Mouse (Mus musculus): ENCODE measurements around the gene E2f1. TPM values are rescaled to one million over a fixed set of nuclear protein-coding genes. Genes with fewer than 3 reads are reported as not detected.

Gene E2f1
- polyA plus RNA-seq, 1 experiment, result 10.9 TPM

DNA sequence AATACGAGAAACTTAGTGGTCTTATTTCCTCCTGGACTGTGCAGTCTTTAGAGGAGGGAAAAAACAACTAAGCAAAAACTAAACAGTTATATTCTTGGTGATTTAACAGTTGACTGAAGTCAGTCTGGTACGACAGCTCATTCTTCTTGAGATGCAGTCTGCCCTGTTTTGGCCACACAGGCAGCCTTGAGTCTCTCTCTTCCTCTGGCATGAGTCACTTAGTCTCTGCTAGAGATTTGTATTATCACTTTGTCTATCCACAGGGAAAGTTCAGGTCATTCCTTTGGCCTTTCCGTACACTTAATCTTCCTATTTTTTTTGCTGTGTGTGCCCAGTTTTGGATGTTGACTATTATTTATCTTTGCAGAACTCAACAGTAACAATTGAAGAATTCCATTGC lies 59.6 kb downstream of the E2f1 start:
- no peak for DNase-seq (ENCODE audit: extremely low spot score in 1 of 2, low spot score in 1 of 2)

Other genes starting within 250 kb of the E2f1 start
- gene Cdk5rap1, start 196.9 kb downstream of the E2f1 start, polyA plus RNA-seq (2012; rRNA removed), result 13.6 and 19.0 TPM in 2 replicates
- 37.3 and 37.8 TPM in 2 replicates for gene Snta1, start 161.8 kb downstream of the E2f1 start, polyA plus RNA-seq (2012; rRNA removed)
- gene Cbfa2t2, start 133.4 kb downstream of the E2f1 start, polyA plus RNA-seq (2012; rRNA removed), result 26.5 and 31.7 TPM in 2 replicates
- gene 1700003F12Rik, start 22.8 kb downstream of the E2f1 start, polyA plus RNA-seq (2012; rRNA removed), result 0.76 and 0.84 TPM in 2 replicates
- 0.08 TPM in 1 of 2 replicates, not detected in the other for gene Actl10, start 18.1 kb downstream of the E2f1 start, polyA plus RNA-seq (2012; rRNA removed)
- 122 and 145 TPM in 2 replicates for gene Necab3, start 11.0 kb downstream of the E2f1 start, polyA plus RNA-seq (2012; rRNA removed)
- 18.6 and 20.7 TPM in 2 replicates for gene Pxmp4, start 33.8 kb upstream of the E2f1 start, polyA plus RNA-seq (2012; rRNA removed)
- 10.0 and 10.5 TPM in 2 replicates for gene Zfp341, start 43.4 kb upstream of the E2f1 start, polyA plus RNA-seq (2012; rRNA removed)
- gene 4930519P11Rik, start 43.5 kb upstream of the E2f1 start, polyA plus RNA-seq (2012; rRNA removed), result 0.48 TPM in 1 of 2 replicates, not detected in the other
- gene Chmp4b, start 81.8 kb upstream of the E2f1 start, polyA plus RNA-seq (2012; rRNA removed), result 277 and 314 TPM in 2 replicates
- not detected in 2 replicates for gene Gm14214, start 200.1 kb upstream of the E2f1 start, polyA plus RNA-seq (2012; rRNA removed)
- gene Raly, start 221.2 kb upstream of the E2f1 start, polyA plus RNA-seq (2012; rRNA removed), result 115 and 116 TPM in 2 replicates
- gene a, start 221.5 kb upstream of the E2f1 start, polyA plus RNA-seq (2012; rRNA removed), result 0.74 and 1.0 TPM in 2 replicates

Data from frontal cortex, adult 2 months (tissue).